Mouse (Mus musculus) megakaryocyte, embryonic 14.5 days (primary cell): ENCODE measurements at regions not wholly inside any gene's neighbourhood (a gene's known extent, or its start where the extent isn't known, plus 50 kb on each side); places are given as distances from the start of the nearest gene placed in this dataset.

Source experiments
- FLI1 ChIP-seq: IDR thresholded peaks from 2 replicates; pipeline ENCODE4 v1.6.1; 2012; ENCODE audit warnings: low read length, inconsistent platforms, mixed read lengths
- GATA1 ChIP-seq: IDR thresholded peaks from 3 replicates; pipeline ENCODE4 v1.6.1; 2012; ENCODE audit warnings: mixed read lengths, low read length, inconsistent platforms, borderline replicate concordance

GRCm38 (mm10) chr8:11062348-11062946, 54.2 kb upstream of the Irs2 start:
- TF ChIP-seq FLI1 (no peak), GATA1 (no peak)
